Mouse (Mus musculus): ENCODE results near the gene Slc2a2. TPM values are rescaled to one million over a fixed set of nuclear protein-coding genes. Genes with fewer than 3 reads are reported as not detected.

Slc2a2 gene
- polyA plus RNA-seq (2012; rRNA removed): 0.42 and 1.0 TPM in 2 replicates

DNA sequence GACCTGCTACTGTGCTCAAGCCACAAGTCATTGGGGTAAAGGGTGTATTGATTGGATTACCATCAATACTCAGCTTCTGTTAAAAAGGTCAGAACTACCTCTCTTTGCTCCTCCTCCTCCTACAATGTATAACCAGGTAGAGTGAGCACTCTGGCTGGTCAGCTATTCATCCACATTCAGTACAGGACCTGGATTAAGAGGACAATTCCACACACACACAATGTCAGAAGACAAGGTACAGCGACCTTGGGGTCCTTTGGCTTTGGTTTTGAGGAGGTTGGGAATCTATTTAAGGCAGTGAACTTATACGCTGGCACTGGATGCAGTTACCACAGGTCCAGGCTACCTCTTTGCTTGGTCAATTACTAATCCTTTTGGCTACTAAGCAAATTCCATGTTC, at the start of gene Slc2a2:
Gene Slc2a2, plus strand, starts transcription at position 107 of the 400 bp plus-strand sequence.
- no peak for DNase-seq (ENCODE audit: low read depth)

DNA sequence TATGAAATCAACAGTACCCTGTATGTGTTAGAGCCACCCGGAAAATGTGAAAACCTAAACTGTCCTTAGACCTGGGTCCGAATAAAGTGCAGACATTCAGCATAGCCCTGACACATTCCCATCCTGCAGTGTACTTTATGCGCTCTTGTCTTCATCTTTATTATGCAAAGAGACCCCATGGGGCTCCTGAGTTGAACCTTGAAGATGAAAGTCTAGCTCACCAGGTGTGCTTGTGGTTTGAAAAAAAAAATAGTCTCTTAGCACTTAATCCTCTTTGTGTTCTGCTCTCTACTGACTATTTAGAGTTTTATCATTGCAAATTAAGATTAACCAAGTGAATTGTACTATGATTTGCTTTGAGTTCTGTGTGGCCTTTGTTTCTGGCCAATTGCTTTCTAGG, 45.1 kb upstream of the Slc2a2 start:
- no peak for DNase-seq (ENCODE audit: low read depth)

DNA sequence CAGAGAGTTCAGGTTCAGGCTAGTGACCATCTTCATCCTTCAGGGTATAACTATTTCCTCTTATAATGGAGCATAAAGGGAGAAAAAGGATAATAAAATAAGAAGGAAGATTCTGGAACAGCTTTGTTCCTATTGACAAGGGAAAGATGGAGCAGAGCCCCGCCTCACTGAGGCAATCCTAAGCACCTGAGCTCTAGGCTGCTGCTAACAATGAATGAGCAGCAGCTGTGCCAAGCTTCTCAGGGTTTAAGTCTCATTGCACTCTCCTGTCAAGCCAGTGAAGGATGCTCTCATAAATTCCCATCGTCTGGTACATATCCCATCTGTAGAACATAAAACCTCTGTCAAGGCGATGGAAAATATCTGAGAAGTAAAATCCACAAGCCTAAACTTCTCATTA, 44.7 kb upstream of the Slc2a2 start:
- DNase-seq (ENCODE audit: low read depth): no peak

DNA sequence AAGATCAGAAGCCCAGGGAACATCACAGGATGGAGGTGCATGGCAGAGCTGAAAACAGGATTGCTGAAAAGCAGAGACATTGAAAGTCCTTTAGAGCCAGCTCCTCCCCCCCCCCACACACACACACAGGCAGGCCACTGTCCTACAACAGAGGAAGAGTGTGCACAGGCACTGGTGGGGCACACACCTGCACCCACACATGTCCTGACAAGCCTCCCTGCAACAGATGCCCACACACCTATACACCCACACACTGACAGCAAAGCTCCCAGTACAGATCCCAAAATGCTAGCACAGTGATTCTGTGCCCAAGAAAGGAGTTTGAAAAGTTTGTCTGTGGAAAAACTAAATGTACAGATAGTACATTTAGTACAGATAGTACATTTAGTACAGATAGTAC, 43.0 kb upstream of the Slc2a2 start:
- DNase-seq (ENCODE audit: low read depth): no peak

DNA sequence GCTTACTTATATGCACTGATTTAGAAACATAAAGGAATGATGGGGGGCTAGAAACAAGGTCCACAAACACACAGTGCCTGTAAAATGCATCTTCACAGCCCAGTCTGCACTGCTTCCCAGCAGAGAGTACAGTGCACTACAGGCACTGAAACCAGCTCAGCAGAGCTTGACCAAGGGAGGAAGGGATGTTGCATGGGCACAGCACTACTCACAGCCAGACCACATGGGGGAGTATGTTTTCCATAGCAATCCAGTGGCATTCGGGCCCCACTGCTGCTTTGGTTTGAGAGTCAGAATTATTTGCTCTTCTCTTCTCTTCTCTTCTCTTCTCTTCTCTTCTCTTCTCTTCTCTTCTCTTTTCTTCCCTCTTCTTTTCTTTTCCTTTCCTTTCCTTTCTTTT, 39.4 kb upstream of the Slc2a2 start:
- DNase-seq (ENCODE audit: low read depth): no peak

DNA sequence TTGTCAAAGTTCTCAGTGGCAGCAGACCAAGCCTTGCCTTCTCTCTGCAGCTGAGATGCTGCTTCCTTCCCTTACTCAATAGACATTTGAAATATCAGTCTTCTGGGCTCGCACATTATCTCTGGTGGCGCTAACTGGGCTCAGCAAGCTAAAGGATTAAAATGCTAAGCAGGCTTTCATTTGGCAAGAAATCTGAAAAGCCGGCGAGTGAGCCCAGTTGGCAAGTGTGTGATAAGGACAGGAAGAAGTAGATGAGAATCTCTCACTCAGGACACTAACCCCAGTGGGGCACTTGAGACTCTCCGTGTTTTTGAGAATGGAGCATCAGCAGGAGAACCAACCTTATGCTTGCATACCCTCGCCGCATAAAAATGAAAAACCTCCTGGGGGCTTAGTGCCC, 16.9 kb upstream of the Slc2a2 start:
- no peak for DNase-seq (ENCODE audit: low read depth)

DNA sequence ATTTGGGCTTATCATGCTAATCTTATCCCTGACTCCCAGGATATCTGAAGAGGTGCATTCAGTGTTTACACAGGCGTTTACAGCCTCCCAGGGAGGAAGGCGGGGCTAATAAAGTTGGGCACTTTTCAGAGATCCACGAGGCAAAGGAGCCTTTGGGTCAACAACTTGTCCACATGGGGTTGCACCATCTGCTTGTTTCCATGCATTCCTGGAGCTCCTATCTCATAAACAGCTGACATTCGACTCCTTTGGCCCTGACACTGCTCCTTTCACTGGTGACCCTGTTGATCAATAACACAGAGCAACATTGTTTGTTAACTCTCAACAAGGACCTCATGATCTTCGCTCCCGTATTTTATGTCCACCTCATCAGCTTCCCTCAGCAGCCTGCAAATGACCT, 15.8 kb upstream of the Slc2a2 start:
- DNase-seq (ENCODE audit: low read depth): no peak

DNA sequence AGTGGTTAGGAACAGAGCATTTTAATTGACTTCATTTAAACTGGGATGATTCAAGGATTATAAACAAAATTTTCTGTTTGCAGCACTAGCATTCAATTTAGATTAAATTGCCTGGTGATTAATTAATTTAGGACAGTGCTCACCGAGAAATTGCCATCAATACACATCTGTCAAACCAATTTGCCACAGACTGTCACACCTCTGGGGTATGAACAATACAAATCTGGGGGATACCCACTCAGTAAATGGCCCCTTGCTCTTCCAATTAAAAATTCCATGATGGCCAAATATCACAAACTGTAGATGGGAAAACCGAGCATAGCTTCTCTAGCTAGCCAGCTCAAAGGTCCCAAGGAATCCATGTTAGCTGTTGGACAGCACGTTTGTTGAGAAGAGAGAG, 15.3 kb upstream of the Slc2a2 start:
- DNase-seq (ENCODE audit: low read depth): no peak

DNA sequence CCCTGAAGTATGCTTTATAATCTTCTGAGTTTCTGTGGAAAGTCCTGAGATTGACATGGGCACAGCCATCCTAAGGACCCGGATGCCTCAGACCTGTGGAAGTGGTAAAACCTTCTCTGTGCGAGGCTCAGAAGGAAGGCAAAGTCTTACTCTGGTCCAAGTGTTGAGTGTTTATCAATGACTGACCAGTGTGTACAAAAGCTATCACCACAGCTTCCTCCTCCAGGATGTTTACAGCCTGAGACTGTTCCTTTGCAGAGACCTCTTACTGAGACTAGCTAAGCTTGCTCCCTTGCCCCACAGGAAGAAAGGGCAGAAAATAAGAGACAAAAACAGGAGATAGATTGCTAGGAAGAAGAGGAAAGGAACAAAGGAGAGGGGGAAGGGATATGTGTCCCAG, 12.2 kb upstream of the Slc2a2 start:
- no peak for DNase-seq (ENCODE audit: low read depth)

DNA sequence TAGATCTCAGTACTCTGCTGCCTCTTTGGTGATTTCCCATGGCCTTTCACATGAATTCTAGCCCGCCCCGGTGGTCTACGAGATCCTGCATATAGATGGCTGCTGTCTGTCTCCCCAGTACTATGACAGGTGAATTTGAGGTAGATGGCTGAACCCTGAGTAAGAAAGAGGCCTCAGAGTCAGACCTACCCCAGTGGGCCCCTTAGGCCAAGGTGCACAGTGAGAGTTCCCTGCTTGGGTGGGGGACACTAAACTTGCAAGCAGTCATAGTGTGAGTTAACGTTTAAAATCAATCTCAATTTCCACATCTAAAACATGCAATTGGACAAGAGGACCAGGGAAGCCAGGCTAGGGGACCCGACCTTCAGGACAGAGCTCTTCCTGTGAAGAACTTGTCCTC, 2.9 kb upstream of the Slc2a2 start:
- DNase-seq (ENCODE audit: low read depth): no peak

DNA sequence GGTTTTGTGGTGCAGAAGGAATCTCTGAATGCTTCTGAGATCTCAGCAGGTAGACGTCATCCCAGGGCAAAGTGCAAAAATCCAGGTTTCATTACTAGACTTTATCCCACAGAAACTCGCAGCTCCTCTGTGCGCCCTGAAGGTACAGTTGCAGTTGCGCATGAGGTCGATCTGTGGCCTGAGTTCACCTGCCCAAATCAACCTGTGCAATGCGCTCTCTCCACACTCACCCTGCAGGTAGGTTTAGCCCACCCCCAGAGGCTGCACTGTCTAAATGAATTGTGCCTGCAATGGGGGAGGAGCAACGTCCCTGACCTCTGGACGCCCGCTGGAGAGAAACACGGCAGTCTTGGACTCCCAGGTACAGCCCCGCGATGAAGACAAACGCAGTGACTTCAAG, 2.1 kb upstream of the Slc2a2 start:
- no peak for DNase-seq (ENCODE audit: low read depth)

DNA sequence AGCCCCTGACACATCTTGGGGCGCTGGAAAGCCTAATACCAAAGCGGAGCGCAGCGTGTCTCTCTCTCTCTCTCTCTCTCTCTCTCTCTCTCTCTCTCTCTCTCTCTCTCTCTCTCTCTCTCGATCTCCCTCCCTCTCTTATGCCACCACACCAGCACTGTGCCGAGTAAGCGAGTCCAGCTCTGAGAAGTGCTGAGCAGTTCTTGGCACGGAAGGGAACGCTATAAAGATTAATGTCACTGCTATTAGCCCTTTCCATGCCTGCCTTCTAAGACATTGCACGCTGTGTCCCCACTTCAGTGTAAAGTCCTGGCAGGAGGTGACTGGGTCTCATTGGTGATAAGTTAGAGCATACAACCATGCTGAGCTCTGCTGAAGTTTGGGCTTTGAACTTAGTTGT, 1.5 kb upstream of the Slc2a2 start:
- no peak for DNase-seq (ENCODE audit: low read depth)

DNA sequence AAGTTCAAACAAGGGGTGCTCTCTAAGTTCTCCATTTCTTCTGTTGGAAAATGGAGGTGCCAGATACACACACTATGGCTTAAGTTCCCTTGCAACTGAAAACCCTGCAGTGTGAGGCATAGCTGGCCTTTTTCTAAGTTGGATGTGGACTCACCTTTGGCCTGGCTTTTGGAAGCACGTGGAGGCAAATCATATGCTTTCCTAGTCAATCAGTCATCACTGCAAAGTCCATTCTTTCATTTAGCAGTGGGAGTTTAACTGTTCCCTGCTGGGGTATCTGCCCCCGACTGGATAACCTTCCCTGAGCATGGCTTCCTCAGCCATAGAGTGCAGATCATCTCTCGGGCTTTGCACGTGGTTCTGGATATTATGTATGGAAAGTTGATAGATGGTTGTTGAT, 1.9 kb downstream of the Slc2a2 start:
- no peak for DNase-seq (ENCODE audit: low read depth)

DNA sequence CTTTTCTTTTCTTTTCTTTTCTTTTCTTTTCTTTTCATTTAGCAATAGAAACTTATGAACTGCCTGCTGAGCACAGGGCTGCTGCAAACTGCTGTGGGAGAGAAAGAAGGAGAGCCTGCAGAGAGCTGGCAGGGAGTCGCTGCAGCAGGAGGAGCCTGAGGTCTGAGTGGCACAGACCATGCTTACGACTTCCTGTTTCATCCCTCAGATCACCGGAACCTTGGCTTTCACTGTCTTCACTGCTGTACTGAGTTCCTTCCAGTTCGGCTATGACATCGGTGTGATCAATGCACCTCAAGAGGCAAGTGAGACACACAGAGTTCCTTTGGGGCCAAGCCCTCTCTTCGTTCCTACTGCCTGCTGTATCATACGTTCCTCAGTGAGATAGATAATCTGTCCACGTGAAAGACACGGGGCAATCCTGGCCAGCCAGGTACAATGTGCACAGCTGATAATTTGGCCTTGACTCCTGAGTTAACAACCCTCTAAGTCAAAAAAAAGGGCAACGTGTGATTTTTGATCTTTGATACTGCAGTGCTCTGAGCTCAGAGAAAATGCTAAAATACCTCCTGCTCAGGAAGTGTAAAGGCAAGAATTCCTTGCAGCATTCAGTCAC, 7.9 kb downstream of the Slc2a2 start:
- no peak for DNase-seq (ENCODE audit: low read depth)

DNA sequence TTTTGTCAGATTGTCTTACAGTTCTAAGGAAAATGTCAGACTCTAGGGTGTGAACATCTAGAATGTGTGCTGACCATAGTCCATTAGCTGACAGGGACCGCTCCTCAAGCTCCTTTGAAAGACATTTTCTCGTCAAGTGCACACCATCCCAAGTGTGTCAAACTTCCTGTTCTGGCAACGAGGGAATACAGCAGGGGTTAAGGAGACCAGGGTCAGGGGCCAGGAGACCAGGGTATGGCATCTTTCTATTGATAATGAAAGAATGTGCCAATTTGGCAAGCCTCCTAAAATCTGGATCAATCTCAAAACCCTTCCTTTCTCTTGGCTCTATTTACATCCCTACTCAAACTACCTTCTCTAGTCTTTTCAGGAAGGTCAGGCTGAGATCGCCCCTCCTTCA, 9.0 kb downstream of the Slc2a2 start:
- no peak for DNase-seq (ENCODE audit: low read depth)

DNA sequence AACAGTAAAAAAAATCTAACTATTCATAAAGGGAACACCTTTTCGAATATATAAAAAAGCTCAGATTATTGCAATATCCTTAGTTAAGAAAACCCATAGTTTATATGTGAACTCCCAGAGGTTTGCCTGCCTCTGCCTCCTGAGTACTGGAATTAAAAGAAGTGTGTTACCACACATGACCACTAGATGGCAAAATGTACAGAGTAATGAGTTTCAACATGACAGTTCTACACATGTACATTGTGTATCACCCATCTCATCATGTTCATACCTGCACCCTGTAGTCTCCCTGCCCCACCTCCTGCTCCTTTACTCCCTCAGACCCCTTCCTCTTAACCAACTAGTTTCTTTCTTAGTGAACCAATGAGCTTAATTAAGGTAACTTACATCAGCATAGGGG, 12.0 kb downstream of the Slc2a2 start:
- DNase-seq (ENCODE audit: low read depth): no peak

DNA sequence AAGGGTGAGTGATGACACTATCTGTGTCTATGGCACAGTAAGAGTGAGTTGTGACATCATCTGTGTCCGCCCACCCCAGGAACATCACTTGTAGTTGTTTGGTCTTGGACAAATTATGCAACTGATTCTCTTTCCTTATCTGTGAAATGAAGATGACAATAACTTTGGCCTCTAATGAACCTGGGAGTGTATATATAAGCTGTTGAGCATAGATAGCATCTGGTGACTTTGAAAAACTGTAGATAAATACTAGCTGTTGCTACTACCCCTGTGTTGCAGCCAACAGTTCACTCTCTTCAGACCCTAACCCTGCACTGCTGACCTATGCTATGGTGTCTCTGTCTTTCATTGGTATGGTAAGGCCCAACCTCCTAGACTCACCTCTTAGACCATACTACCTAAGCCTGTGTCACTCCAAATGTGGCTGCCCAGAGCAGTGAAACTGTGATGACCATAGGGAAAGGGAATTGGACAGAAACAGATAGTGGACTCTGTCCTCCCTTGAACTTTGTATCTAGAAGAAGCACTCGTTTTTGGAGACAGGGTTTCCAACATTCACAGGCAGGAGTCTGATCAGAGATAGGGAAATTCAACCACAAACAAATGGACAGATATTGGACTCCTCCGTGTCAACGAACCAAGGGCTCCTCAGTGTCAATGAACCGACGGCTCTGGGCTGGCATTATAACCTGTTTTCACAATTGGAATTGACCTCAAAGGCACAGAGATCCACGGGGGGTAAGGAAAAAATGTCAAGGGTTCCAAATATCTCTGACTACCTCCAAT, 16.4 kb downstream of the Slc2a2 start:
- DNase-seq (ENCODE audit: low read depth): no peak

DNA sequence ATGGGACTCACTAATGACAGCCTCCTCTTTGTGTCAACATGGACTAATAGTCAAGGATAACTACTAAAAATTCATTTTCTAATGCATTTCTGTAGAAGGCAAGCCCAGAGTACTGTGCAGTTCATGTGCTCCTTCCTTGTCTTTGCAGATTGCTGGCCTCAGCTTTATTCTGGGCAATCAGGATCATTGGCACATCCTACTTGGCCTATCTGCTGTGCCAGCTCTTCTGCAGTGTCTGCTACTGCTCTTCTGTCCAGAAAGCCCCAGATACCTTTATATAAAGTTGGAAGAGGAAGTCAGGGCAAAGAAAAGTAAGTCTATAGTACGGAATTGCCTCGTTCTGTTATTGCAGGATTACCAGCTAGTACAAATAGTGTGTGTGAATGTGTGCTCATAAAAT, 20.8 kb downstream of the Slc2a2 start:
- no peak for DNase-seq (ENCODE audit: low read depth)

DNA sequence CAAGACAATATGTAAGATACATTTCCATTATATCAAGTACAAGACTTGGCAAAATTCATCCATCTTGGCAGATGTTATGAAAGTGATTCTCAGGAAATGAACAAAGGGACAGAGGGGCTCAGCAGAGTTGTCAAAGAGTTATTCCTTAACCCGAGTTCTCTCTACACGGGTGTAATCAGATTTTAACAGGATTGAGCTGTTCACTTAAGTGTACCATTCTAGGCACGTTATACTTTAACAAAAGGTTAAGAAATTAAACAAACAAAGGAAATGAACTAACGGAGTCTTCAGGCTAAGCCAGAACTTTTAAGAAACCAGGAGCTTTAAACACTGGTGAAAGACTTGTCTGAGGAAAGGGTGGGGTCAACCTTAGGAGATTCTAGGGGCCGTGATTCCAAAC, 23.5 kb downstream of the Slc2a2 start:
- no peak for DNase-seq (ENCODE audit: low read depth)

DNA sequence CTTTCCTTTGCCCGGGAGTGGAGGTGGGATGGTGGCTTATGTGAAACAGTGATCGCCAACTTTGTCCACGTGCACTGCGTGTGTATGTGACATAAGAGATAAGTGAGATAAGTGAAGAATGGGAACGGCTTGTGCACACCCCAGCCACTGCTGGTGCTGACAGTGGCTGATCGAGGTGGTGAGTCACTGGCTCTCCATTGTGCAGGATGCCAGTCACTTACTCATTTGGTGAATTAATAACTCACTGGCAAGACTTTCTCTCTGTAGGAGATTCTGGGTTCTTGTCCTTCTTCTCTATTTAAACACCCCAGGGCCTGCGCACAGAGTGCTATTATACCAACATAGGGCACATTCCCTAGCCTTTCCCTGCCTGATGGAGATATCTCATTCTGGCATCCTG, 24.1 kb downstream of the Slc2a2 start:
- no peak for DNase-seq (ENCODE audit: low read depth)

DNA sequence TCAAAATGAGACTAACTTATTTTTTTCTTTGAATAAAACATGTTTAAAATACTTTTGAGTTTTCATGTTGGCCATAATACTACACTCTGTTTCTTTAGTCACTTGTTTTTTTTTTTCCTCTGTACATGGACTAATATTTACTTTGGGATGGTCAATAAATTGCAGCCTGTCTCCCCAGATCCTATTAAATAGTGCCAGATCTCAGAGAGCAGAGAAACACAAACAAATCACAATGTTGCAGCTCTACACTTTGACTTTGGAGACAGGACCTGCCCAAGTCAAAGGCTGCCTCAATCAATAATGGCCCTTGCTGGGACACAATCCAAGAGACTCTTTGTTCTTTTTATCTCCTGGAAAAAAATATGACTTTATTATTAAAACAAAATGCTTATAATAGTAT, 24.8 kb downstream of the Slc2a2 start:
- no peak for DNase-seq (ENCODE audit: low read depth)

DNA sequence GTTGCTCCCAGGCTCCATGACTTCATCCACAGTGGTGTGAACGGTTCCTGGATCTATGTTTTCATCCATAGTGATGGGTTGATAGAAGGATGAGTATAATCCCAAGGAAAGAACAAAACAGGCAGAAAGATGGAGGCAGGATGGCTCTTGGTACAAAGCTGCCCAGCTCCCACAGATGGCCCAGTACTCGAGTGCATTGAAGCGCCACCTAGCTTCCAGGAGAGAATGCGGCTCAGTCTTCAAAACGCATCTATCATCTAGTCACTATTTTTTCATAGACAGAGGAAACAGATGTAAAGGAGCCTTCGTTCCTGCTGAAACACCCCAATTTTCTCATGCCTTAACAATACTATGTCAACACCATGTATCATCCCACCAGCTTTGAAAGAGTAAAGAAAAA, 25.8 kb downstream of the Slc2a2 start:
- no peak for DNase-seq (ENCODE audit: low read depth)

DNA sequence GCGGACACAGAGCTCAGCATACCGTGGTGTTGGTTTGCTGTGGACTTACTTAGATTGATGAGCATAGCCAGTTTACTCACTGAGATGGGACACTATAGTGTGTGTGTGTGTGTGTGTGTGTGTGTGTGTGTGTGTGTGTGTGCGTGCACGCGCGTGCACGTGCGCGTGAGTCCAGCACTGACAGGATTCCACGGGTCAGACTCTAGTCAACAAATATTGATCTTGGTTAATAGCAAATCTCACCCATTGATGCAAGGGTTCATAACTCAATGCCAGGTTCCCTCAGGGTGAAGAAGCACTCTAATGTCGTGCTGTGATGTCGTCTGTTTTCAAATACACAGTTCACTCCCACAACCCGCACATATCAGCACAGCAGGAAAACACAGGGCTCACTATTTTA, 27.5 kb downstream of the Slc2a2 start:
- DNase-seq (ENCODE audit: low read depth): no peak

DNA sequence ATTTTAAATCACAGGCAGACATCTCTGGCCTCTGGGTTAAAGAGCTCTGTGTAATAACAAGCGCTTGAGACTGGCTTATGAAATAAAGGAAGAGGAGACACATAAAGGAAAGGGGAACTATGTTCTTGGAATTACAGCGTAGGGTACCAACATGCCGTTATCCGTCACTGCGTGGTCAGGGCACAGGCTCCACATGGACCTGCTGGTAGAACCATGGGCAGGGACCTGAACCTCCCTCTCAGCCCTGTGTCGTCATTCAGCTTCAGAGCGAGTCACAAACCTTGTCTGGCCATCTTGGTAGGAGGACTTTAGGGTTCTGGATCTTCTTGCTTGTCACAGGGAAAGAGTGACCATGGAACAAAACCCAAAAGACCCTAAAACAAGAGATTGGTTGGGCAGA, 28.7 kb downstream of the Slc2a2 start:
- DNase-seq (ENCODE audit: low read depth): no peak
